Mouse (Mus musculus) intestine, embryonic 14.5 days (tissue): ENCODE data around the gene Cxcl1. TPM values are rescaled to one million over a fixed set of nuclear protein-coding genes. Genes with fewer than 3 reads are reported as not detected.

Source experiments
- ATAC-seq: fragments of 200-750 bp; cut with Nextera tagmentation; replicated peaks from 2 replicates; pipeline ENCODE4 v1.8.0; 2017; ENCODE audit warnings: low read depth, moderate number of reproducible peaks, moderate TSS enrichment, moderate library complexity; ENCODE audit not compliant: low FRiP score, low TSS enrichment
- DNase-seq: peaks from one replicate; pipeline ENCODE4 v3.0.0-alpha.2; 2018; ENCODE audit warnings: low spot score
- H3K27ac ChIP-seq: fragments of 300-500 bp; sonication (generic); 2 replicates; pipeline ENCODE4 v1.5.1; 2014; ENCODE audit warnings: low read depth, mild to moderate bottlenecking, control low read depth
- H3K27me3 ChIP-seq: fragments of 300-500 bp; sonication (generic); replicated peaks from 2 replicates; pipeline ENCODE4 v1.6.1; 2014; ENCODE audit warnings: low read length, control low read depth; ENCODE audit not compliant: control insufficient read depth, insufficient read depth
- H3K36me3 ChIP-seq: fragments of 300-500 bp; sonication (generic); 2 replicates; pipeline ENCODE4 v1.6.1; 2014; ENCODE audit warnings: low read length, control low read depth; ENCODE audit not compliant: control insufficient read depth, insufficient read depth
- H3K4me1 ChIP-seq: fragments of 300-500 bp; sonication (generic); replicated peaks from 2 replicates; pipeline ENCODE4 v1.6.1; 2014; ENCODE audit warnings: low read length, control low read depth, mixed read lengths; ENCODE audit not compliant: control insufficient read depth, insufficient read depth
- H3K4me2 ChIP-seq: fragments of 300-500 bp; sonication (generic); 2 replicates; pipeline ENCODE4 v1.6.1; 2014; ENCODE audit warnings: low read length
- H3K4me3 ChIP-seq: fragments of 300-500 bp; sonication (generic); 2 replicates; pipeline ENCODE4 v1.5.1; 2014; ENCODE audit warnings: low read depth, low read length, control low read depth, mixed read lengths
- H3K9ac ChIP-seq: fragments of 300-500 bp; sonication (generic); 2 replicates; pipeline ENCODE4 v1.6.1; 2014; ENCODE audit warnings: mild to moderate bottlenecking, low read length
- H3K9me3 ChIP-seq: fragments of 300-500 bp; sonication (generic); 2 replicates; pipeline ENCODE4 v1.6.1; 2016; ENCODE audit warnings: low read length, control low read depth; ENCODE audit not compliant: control insufficient read depth
- WGBS: fragments of 180-500 bp; shearing (Covaris S2); extraction: QIAGEN DNeasy Blood & Tissue Kit; methylation state at CpG from one replicate; pipeline ENCODE4 v1.1.7; 2014; 5-methylcytosine and 5-hydroxymethylcytosine counted together
- polyA plus RNA-seq: library from polyadenylated mRNA; unstranded; fragments of >200 nt; fragmentation: Nextera tagmentation; extraction: Ambion mirVana; gene quantifications from 2 replicates; pipeline ENCODE4 v1.2.1, GENCODE M21; 2014

Cxcl1 gene
- polyA plus RNA-seq, 1 experiment from 2014 or later = 0.42 TPM

DNA sequence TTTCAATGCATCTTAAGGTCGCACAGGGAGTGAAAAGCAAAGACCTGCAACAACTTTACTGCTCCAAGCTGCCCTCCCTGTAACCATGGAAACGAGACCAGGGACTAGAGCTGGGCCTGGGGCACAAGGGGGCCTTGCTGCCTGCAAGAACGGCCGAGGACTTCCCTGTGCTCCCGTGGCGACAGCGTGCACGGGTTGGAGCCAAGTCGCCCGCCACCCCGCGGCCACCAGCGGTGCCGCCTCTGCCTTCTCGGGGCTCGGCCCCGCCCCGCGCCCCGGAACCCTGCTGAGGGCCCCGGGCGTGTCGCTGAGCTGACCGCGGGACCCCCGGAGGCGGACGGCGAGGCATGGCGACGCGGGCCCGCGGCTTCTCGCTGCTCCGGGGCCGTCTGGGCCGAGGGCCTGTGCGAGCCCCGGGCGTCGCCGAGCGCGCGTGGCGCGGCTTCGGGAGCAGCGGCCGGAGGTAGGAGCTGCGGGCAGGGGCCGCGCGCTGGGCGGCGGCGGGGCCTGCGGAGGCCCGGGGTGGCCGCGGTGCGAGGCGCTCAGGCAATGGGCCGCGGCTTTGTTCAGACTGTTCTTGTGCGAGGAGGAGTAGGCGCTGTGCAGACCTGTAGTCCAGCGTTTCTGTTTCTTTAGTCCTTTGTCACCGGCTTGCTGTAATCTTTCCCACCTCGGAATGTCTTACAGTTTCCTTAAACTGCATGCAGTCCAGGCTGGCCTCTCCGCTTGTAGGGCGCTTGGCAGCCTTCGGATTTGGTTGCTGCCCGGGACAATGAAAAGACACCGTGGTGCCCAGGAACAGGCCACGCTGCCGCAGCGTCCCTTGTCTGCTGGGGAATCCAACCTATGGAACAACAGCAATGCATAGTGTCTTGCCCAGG, 40.2 kb downstream of the Cxcl1 start, which contains the start of gene Mthfd2l:
Mthfd2l (plus strand) TSS at position 147 of the 881 bp plus-strand sequence.
- under 1% methylated on average over 78 of the region's 79 CpGs for WGBS
- H3K9ac ChIP-seq = peak within 1 kb of the TSS; percentile 97
- H3K27ac ChIP-seq = peak within 1 kb of the TSS; percentile 99
- ATAC-seq = peak; percentile 98
- H3K4me1 ChIP-seq = peaks cover 8% of the 10 kb centered on the region
- peak within 1 kb of the TSS; percentile 64 for H3K4me2 ChIP-seq
- peaks cover 24% of the 10 kb centered on the region for H3K36me3 ChIP-seq
- H3K4me3 ChIP-seq = peak within 1 kb of the TSS; percentile 76
- H3K27me3 ChIP-seq = no peaks in the 10 kb centered on the region
- no peaks in the 10 kb centered on the region for H3K9me3 ChIP-seq
- DNase-seq = peak; percentile 92

DNA sequence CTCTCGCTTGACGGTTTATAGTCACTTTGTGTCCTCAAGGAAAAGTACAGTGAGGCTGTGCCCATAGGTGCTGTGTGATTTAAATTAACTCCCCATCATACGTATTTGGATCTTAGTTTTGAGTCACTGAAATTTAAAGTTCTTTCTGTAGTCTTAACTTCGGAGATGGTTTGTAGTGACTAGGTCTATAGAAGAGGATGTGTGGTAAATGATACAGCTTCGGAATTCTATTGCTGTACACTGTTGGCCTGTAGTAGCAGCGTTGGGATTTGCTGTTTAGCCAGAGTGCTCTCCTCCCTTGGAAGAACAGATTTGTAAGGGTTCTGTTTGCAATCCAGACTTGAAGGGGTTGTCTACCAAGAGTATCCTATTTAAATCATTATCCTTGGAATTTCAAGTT, 40.9 kb downstream of the Cxcl1 start:
- no peak for DNase-seq
- H3K9ac ChIP-seq = peak overlapping the region; percentile 97
- no peaks in the 10 kb centered on the region for H3K27me3 ChIP-seq
- 4% methylated on average over 6 of the region's 6 CpGs for whole genome bisulfite sequencing
- H3K36me3 ChIP-seq = peaks cover 25% of the 10 kb centered on the region
- peak overlapping the region; percentile 99 for H3K27ac ChIP-seq
- 0 out of 2 replicates have a peak, but pooled peaks have one; percentile 3 for ATAC-seq
- H3K9me3 ChIP-seq = no peaks in the 10 kb centered on the region
- H3K4me1 ChIP-seq = peaks cover 8% of the 10 kb centered on the region
- H3K4me2 ChIP-seq = peak overlapping the region; percentile 64
- H3K4me3 ChIP-seq = peak overlapping the region; percentile 76

DNA sequence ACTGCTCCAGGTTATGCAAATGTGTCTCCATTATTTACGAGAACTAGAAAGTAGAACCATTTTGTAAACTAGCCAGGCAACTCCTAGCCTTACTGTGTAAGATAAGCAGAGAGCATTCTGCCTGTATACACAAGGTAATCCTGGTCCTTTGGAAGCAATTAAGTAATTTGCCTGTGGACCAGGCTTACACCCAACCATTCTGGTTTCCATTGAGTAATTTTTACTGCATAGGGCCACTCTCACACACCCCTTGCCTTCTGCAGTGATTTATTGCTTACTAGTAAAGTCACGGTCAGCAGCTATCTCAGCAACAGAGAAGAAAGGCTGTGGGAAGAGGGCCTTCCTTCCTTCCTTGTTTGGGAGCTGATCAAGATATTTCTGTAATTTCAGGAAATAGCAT, 45.7 kb downstream of the Cxcl1 start:
- no peaks in the 10 kb centered on the region for H3K27me3 ChIP-seq
- peaks cover 8% of the 10 kb centered on the region for H3K4me1 ChIP-seq
- DNase-seq (no peak), ATAC-seq (peak; percentile 82)
- no peak overlapping the region for H3K9ac ChIP-seq
- H3K36me3 ChIP-seq = peaks cover 25% of the 10 kb centered on the region
- no peak overlapping the region for H3K27ac ChIP-seq
- H3K4me3 ChIP-seq = no peak overlapping the region
- no peaks in the 10 kb centered on the region for H3K9me3 ChIP-seq
- H3K4me2 ChIP-seq = no peak overlapping the region
- WGBS = 50% methylated on average over 2 of the region's 2 CpGs

Other genes with a start within 250 kb of the Cxcl1 start
- 0.34 TPM in 2 replicates for gene Cxcl5, start 131.9 kb upstream of the Cxcl1 start, polyA plus RNA-seq
- gene Ppbp, start 122.7 kb upstream of the Cxcl1 start, polyA plus RNA-seq = 2.8 and 3.5 TPM in 2 replicates
- 44.3 and 55.9 TPM in 2 replicates for gene Pf4, start 118.8 kb upstream of the Cxcl1 start, polyA plus RNA-seq
- not detected in 2 replicates for gene Cxcl3, start 105.1 kb upstream of the Cxcl1 start, polyA plus RNA-seq
- 0.19 TPM in 1 of 2 replicates, not detected in the other for gene Cxcl15, start 96.7 kb upstream of the Cxcl1 start, polyA plus RNA-seq
- gene Cxcl2, start 12.6 kb downstream of the Cxcl1 start, polyA plus RNA-seq = not detected in 2 replicates
- gene Mthfd2l, start 39.9 kb downstream of the Cxcl1 start, polyA plus RNA-seq = 46.8 and 49.7 TPM in 2 replicates
- gene Epgn, start 136.2 kb downstream of the Cxcl1 start, polyA plus RNA-seq = 0.09 TPM in 1 of 2 replicates, not detected in the other
- 0.94 and 1.1 TPM in 2 replicates for gene Ereg, start 183.4 kb downstream of the Cxcl1 start, polyA plus RNA-seq
- 2.9 and 3.0 TPM in 2 replicates for gene Areg, start 248.4 kb downstream of the Cxcl1 start, polyA plus RNA-seq